Comparison of ENCODE assay signal across 18 mouse cellular contexts in genomic region chr10:86429651-86430050, GRCm38 (mm10).
DNase-seq lines count a peak whose midpoint lies in the region; ATAC-seq and TF ChIP-seq lines count a peak whose summit lies in the region.
"Had no signal": no experiment of that assay in that cellular context is flagged by ENCODE, and none has a peak within 500 bp of the region (broad histone marks: within the 10 kb centered on the region; RNA-seq: fewer than 3 reads in every experiment).

No protein-coding gene starts in this region.

- H3K9ac ChIP-seq in kidney, embryonic 16.5 days (replicated peaks; ENCODE audit: low read length) = no peak overlapping the region
- H3K9ac ChIP-seq: embryonic facial prominence, embryonic 12.5 days; forebrain, postnatal 0 days; heart, embryonic 15.5 days; hindbrain, embryonic 13.5 days had no signal

- 79% methylated on average over 3 of the region's 3 CpGs for WGBS in kidney, embryonic 16.5 days

- no peak for TF ChIP-seq POLR2A in brain, embryonic 14.5 days (IDR thresholded peaks at IDR 0.05; ENCODE audit: borderline replicate concordance, extremely low read depth, insufficient read depth, insufficient read length, poor library complexity, severe bottlenecking)

- H3K27me3 ChIP-seq in kidney, embryonic 16.5 days (ENCODE audit: insufficient read depth, low read length) = no peaks in the 10 kb centered on the region
- H3K27me3 ChIP-seq: embryonic facial prominence, embryonic 12.5 days; heart, embryonic 15.5 days; hindbrain, embryonic 13.5 days had no signal

- ATAC-seq in kidney, embryonic 16.5 days (ENCODE audit: low FRiP score, low TSS enrichment) = no peak
- ATAC-seq: forebrain, postnatal 0 days; hindbrain, postnatal 0 days had no signal

- no peaks in the 10 kb centered on the region for H3K9me3 ChIP-seq in kidney, embryonic 16.5 days (ENCODE audit: low read length)
- H3K9me3 ChIP-seq: embryonic facial prominence, embryonic 12.5 days; heart, embryonic 15.5 days; hindbrain, embryonic 13.5 days had no signal

- H3K4me3 ChIP-seq in kidney, embryonic 16.5 days (ENCODE audit: low read length) = no peak overlapping the region
- H3K4me3 ChIP-seq: embryonic facial prominence, embryonic 12.5 days; heart, adult 2 months; heart, embryonic 15.5 days; hindbrain, embryonic 13.5 days had no signal

- peak; percentile 25 for DNase-seq in kidney, adult 18-20 months
- DNase-seq in kidney, postnatal 25 days = peak; percentile 43 to 58
- no peak for DNase-seq in kidney, adult 9 months
- peak; percentile 32 for DNase-seq in NIH3T3 (ENCODE audit: low read depth)
- peak; percentile 20 for DNase-seq in brain, embryonic 14.5 days (ENCODE audit: low read depth)
- no peak for DNase-seq in urinary bladder, postnatal 10 days (ENCODE audit: low spot score)
- DNase-seq: adrenal gland, adult 8-10 months; cerebellum, adult 2 months; forebrain, postnatal 0 days; gastrocnemius, postnatal 14 days; heart, adult 2 months; heart, postnatal 14 days had no signal

- peaks cover 18% of the 10 kb centered on the region; the same call in 1 of the 2 replicates for H3K4me1 ChIP-seq in kidney, embryonic 16.5 days (ENCODE audit: insufficient read depth, low read length)

- no peak for TF ChIP-seq CTCF in brain, embryonic 14.5 days (IDR thresholded peaks at IDR 0.05; ENCODE audit: borderline replicate concordance, extremely low read depth, insufficient read depth, insufficient read length)

- H3K27ac ChIP-seq in kidney, embryonic 16.5 days (ENCODE audit: low read length) = no peak overlapping the region
- H3K27ac ChIP-seq: embryonic facial prominence, embryonic 12.5 days; heart, adult 2 months; heart, embryonic 15.5 days; hindbrain, embryonic 13.5 days; hindbrain, postnatal 0 days had no signal

- H3K4me2 ChIP-seq in kidney, embryonic 16.5 days (replicated peaks; ENCODE audit: low read depth, low read length) = no peak overlapping the region
- H3K4me2 ChIP-seq: embryonic facial prominence, embryonic 12.5 days; heart, embryonic 11.5 days; heart, embryonic 15.5 days; hindbrain, embryonic 13.5 days had no signal

- no peaks in the 10 kb centered on the region for H3K36me3 ChIP-seq in kidney, embryonic 16.5 days (ENCODE audit: insufficient read depth, low read length)
- H3K36me3 ChIP-seq: embryonic facial prominence, embryonic 12.5 days; heart, embryonic 15.5 days; hindbrain, embryonic 13.5 days had no signal

Comparison
In these comparisons a context has a peak if more than half of its experiments do, and no peak if none do; other contexts are left out.
1. DNase-seq: peak in kidney, adult 18-20 months (single experiment), kidney, postnatal 25 days (2 of 2), NIH3T3 (single experiment) and brain, embryonic 14.5 days (single experiment); none in kidney, adult 9 months (single experiment) and urinary bladder, postnatal 10 days (single experiment).